Mouse (Mus musculus) small intestine, adult 2 months (tissue): Measurements from ENCODE around the gene Ccm2. TPM values are rescaled to one million over a fixed set of nuclear protein-coding genes. Genes with fewer than 3 reads are reported as not detected.

Experiments
- H3K27ac ChIP-seq: fragments of 200-500 bp; 2 replicates; pipeline ENCODE4 v1.5.1; 2012; ENCODE audit warnings: low read depth, low read length, control low read depth, inconsistent platforms; ENCODE audit not compliant: insufficient read depth
- H3K27me3 ChIP-seq: fragments of 200-500 bp; 2 replicates; pipeline ENCODE4 v1.6.1; 2012; ENCODE audit warnings: mild to moderate bottlenecking, moderate library complexity, low read length, inconsistent platforms; ENCODE audit not compliant: control insufficient read depth, insufficient read depth
- H3K36me3 ChIP-seq: fragments of 200-500 bp; 2 replicates; pipeline ENCODE4 v1.6.1; 2012; ENCODE audit warnings: mild to moderate bottlenecking, low read length, control low read depth, inconsistent platforms; ENCODE audit not compliant: control insufficient read depth, insufficient read depth
- H3K4me1 ChIP-seq: fragments of 200-500 bp; 2 replicates; pipeline ENCODE4 v1.6.1; 2012; ENCODE audit warnings: low read length, inconsistent platforms, mixed read lengths; ENCODE audit not compliant: control insufficient read depth, insufficient read depth, insufficient read length
- H3K4me3 ChIP-seq: fragments of 200-500 bp; 2 replicates; pipeline ENCODE4 v1.5.1; 2012; ENCODE audit warnings: low read depth, mild to moderate bottlenecking, control low read depth, inconsistent platforms, low read length, moderate library complexity
- CTCF ChIP-seq: fragments of 200-500 bp; IDR thresholded peaks from 2 replicates; pipeline ENCODE4 v1.5.1; 2012; ENCODE audit warnings: low read depth, mild to moderate bottlenecking, control low read depth, inconsistent platforms, low read length, moderate library complexity, mixed read lengths; ENCODE audit not compliant: insufficient replicate concordance, insufficient read length; ENCODE audit errors: extremely low read depth
- POLR2A ChIP-seq: fragments of 200-500 bp; IDR thresholded peaks from 2 replicates; pipeline ENCODE4 v1.6.1; 2012; ENCODE audit warnings: low read depth, mild to moderate bottlenecking, control low read depth, inconsistent platforms, low read length, moderate library complexity
- WGBS: fragments of 180-500 bp; shearing (Covaris S2); methylation state at CpG from one replicate; pipeline ENCODE4 v1.1.7; 2018; 5-methylcytosine and 5-hydroxymethylcytosine counted together
- polyA plus RNA-seq: library from polyadenylated mRNA; depleted of rRNA; stranded (reverse); fragments of >200 nt; gene quantifications from 2 replicates; pipeline ENCODE4 v1.2.3, GENCODE M21; 2012

Gene Ccm2
- polyA plus RNA-seq, 1 experiment, result 39.0 TPM

DNA sequence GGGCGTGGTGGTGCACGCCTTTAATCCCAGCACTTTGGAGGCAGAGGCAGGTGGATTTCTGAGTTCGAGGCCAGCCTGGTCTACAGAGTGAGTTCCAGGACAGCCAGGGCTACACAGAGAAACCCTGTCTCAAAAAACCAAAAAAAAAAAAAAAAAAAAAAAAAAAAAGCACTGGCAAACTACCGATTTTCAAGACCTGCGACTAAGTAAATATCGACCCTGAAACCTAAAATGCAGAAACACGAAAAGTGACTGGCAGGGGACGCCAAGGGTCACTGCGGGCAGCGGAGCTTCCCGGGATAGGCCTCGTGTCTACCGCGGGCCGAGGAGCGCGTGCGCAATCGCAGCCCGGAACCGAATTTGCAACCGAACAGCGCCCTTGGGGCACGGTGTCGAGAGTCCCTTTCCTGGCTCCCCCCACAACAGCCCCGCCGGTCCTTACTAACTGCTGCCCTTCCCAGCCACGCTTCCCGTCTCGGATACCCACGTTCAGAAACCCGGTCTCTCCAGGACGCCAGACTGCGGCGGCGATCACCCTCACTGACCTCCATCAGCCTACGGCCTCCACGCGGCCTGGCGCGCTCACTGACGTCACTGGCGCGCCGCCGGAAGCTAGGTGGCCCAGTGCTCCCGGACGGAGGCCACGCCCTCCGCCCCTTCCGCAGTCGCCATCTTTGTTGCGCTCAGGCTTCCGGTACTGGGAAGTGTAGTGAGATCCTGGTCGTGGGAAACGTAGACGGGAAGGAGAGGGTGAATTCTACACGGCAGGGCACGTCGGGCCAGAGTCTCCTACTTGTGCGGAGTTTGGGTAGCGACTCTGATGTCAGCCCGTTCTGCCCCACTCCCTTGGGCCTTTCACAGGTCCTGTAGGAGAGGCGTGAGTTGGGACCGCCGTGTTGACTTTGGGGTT, 79.0 kb downstream of the Ccm2 start, which contains the start of gene Tbrg4:
TSS of gene Tbrg4 (minus strand) at position 590 of the 910 bp plus-strand sequence.
- Histone ChIP-seq H3K36me3 (peaks cover 27% of the 10 kb centered on the region), H3K27me3 (no peaks in the 10 kb centered on the region), H3K4me3 (peak within 1 kb of the TSS; percentile 75), H3K4me1 (0 out of 2 replicates have a peak, but pooled peaks cover 2% of the 10 kb centered on the region), H3K27ac (peak within 1 kb of the TSS; percentile 84)
- TF ChIP-seq CTCF, result no peak
- TF ChIP-seq POLR2A, result peak; percentile 47; the same call in 1 of the 2 replicates
- under 1% methylated on average over 66 of the region's 66 CpGs for WGBS

DNA sequence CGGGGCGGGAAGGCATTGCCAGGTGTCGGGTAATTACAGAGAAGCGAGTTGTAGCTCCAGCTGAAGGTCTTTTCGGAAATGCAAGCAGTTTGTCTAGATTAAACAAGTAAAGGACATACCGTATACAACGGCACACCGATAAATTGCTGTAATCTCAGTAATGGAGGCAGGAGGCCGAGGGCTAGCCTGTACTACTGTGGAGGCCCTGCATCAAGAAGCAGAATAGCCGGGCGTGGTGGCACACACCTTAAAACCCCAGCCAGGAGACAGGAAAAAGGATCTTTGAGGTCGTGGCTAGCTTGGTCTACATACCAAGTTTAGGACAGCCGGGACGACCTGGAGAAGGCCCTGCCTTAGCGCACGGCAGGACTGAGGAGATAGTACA, 79.7 kb downstream of the Ccm2 start:
- peaks cover 24% of the 10 kb centered on the region for H3K36me3 ChIP-seq
- 0 out of 2 replicates have a peak, but pooled peaks cover 2% of the 10 kb centered on the region for H3K4me1 ChIP-seq
- TF ChIP-seq POLR2A (no peak), CTCF (no peak)
- H3K4me3 ChIP-seq, result peak overlapping the region; percentile 75
- H3K27me3 ChIP-seq, result no peaks in the 10 kb centered on the region
- WGBS, result 6% methylated on average over 16 of the region's 16 CpGs
- peak overlapping the region; percentile 84 for H3K27ac ChIP-seq

DNA sequence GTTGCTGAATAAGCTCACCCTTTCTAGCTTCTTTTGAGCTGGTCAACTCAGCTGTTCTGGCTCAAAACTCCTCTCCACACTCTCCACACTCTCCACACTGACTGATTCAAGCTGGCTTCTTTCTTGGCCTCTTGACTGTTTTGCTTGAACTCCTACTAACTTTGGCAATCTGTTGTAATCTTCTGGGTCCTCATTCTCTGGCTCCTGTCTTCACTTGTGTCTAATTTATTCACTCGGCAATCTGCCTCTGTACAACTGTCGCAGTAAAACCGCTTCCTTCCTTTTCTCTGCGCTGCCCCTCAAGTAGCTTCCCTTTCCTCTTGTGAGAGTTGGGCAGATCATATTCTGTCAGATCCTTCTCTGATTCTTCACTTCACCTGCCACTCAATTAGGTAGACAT, 81.0 kb downstream of the Ccm2 start:
- 84% methylated on average over 4 of the region's 4 CpGs for WGBS
- H3K27ac ChIP-seq, result no peak overlapping the region
- TF ChIP-seq CTCF (no peak), POLR2A (no peak)
- no peak overlapping the region for H3K4me3 ChIP-seq
- peaks cover 2% of the 10 kb centered on the region; the same call in 1 of the 2 replicates for H3K4me1 ChIP-seq
- peaks cover 15% of the 10 kb centered on the region for H3K36me3 ChIP-seq
- no peaks in the 10 kb centered on the region for H3K27me3 ChIP-seq

DNA sequence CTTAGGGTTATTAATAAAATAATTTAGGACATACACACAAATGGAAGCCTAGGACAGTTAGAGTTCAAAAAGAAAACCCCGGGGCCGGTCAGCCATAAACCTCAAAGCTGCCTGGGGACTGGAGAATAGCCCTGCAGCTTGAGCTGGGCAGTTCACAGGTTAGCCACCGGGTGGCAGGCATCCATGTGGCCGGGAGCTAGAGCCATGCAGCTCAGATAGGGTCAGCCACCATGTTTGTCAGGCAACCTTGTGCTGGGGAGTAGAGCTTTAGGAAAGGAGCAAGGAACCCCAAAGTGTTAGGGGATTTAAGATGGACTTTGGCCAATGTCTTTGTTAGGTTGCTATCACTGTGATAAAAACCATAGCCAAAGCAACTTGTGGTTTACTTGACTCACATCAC, 81.9 kb downstream of the Ccm2 start:
- peaks cover 8% of the 10 kb centered on the region for H3K36me3 ChIP-seq
- no peak overlapping the region for H3K27ac ChIP-seq
- WGBS, result 12% methylated on average over 4 of the region's 4 CpGs
- H3K4me1 ChIP-seq, result peaks cover 2% of the 10 kb centered on the region; the same call in 1 of the 2 replicates
- H3K4me3 ChIP-seq, result no peak overlapping the region
- peak; percentile 81 for TF ChIP-seq CTCF
- no peak for TF ChIP-seq POLR2A
- no peaks in the 10 kb centered on the region for H3K27me3 ChIP-seq

DNA sequence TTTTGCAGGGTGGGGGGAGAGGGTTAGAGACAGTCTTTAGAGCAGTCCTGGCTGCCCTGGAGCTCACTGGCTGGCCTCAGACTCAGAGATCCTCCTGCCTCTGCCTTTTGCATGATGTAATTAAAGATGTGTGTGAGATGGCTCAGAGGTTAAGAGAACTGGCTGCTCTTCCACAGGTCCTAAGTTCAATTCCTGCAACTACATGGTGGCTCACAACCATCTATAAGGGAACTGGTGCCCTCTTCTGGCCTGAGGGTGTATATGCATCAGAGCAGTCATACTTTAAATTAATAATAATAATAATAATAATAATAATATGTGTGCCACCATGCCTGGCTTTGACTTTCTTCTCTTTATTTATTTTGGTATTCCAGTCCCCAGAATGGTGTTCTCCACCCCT, 83.0 kb downstream of the Ccm2 start:
- TF ChIP-seq POLR2A, result no peak
- TF ChIP-seq CTCF, result peak; percentile 32; the same call in 1 of the 2 replicates
- Histone ChIP-seq H3K27me3 (no peaks in the 10 kb centered on the region), H3K4me3 (no peak overlapping the region), H3K4me1 (peaks cover 2% of the 10 kb centered on the region; the same call in 1 of the 2 replicates), H3K27ac (no peak overlapping the region), H3K36me3 (no peaks in the 10 kb centered on the region)

DNA sequence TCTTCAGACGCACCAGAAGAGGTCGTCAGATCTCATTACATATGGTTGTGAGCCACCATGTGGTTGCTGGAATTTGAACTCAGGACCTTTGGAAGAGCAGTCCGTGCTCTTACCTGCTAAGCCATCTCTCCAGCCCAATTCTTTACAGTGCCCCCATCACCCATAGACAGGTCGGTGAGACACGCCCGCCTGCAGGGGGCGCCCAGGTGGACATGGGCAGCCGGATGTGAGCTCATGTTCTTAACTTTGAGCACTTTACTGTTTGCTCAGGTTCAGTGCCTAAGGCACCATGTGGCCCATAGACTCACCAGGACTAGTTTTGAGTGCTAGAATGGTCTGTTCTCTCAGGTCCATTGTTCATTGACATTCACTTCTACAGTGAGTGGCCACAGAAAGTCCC, 89.5 kb downstream of the Ccm2 start:
- WGBS, result 70% methylated on average over 8 of the region's 8 CpGs
- Histone ChIP-seq H3K4me3 (no peak overlapping the region), H3K27me3 (no peaks in the 10 kb centered on the region), H3K36me3 (no peaks in the 10 kb centered on the region), H3K4me1 (no peaks in the 10 kb centered on the region; the same call in 1 of the 2 replicates), H3K27ac (no peak overlapping the region)
- TF ChIP-seq CTCF (peak; percentile 15; the same call in 1 of the 2 replicates), POLR2A (no peak)

DNA sequence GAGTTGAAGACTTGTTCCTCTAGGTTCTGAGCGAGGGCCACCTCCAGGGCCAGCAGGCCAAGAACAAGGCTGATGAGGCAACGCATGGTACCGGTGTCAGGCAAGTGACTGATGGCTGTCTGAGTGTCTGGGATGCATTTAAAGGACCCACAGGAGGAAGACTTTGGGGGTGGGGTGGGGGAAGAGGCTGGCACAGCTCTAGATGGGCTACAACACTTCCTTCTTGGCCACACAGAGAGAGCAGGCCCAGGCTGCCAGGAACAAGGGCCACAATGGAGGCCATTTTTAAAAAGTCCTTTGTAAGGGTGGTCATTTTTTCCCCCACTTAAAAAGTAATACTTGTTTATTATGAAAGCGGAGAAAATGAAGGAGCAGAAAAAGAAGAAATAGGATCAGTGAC, 91.8 kb downstream of the Ccm2 start, which contains the start of gene Wap:
TSS of gene Wap (minus strand) at position 101 of the 400 bp plus-strand sequence.
- H3K27me3 ChIP-seq, result no peaks in the 10 kb centered on the region
- H3K4me3 ChIP-seq, result no peak within 1 kb of the TSS
- H3K4me1 ChIP-seq, result no peaks in the 10 kb centered on the region

More for the DNA sequence above, 91.8 kb downstream of the Ccm2 start, which contains the start of gene Wap:
- TF ChIP-seq POLR2A, result no peak
- no peak for TF ChIP-seq CTCF
- Histone ChIP-seq H3K36me3 (no peaks in the 10 kb centered on the region), H3K27ac (no peak within 1 kb of the TSS)
- WGBS, result 89% methylated on average over 4 of the region's 4 CpGs
